Mouse (Mus musculus) hindbrain, embryonic 15.5 days (tissue): ENCODE data around the gene Fuca1. TPM values are rescaled to one million over a fixed set of nuclear protein-coding genes. Genes with fewer than 3 reads are reported as not detected.

ENCODE experiments used
- ATAC-seq: fragments of 200-750 bp; cut with Nextera tagmentation; 2 replicates; pipeline ENCODE4 v1.8.0; 2017; ENCODE audit warnings: low read depth, moderate number of reproducible peaks, moderate TSS enrichment; ENCODE audit not compliant: low FRiP score
- H3K27ac ChIP-seq: fragments of 300-500 bp; sonication (generic); replicated peaks from 2 replicates; pipeline ENCODE4 v1.5.1; 2015; ENCODE audit warnings: mild to moderate bottlenecking, inconsistent platforms
- H3K27me3 ChIP-seq: fragments of 300-500 bp; sonication (generic); 2 replicates; pipeline ENCODE4 v1.6.1; 2015; ENCODE audit warnings: control low read depth, inconsistent platforms
- H3K36me3 ChIP-seq: fragments of 300-500 bp; sonication (generic); 2 replicates; pipeline ENCODE4 v1.6.1; 2015; ENCODE audit warnings: control low read depth, inconsistent platforms
- H3K4me1 ChIP-seq: fragments of 300-500 bp; sonication (generic); replicated peaks from 2 replicates; pipeline ENCODE4 v1.6.1; 2015; ENCODE audit warnings: control low read depth, inconsistent platforms
- H3K4me2 ChIP-seq: fragments of 300-500 bp; sonication (generic); 2 replicates; pipeline ENCODE4 v1.6.1; 2015; ENCODE audit warnings: moderate library complexity, mild to moderate bottlenecking, inconsistent platforms
- H3K4me3 ChIP-seq: fragments of 300-500 bp; sonication (generic); 2 replicates; pipeline ENCODE4 v1.5.1; 2015; ENCODE audit warnings: mild to moderate bottlenecking, inconsistent platforms
- H3K9ac ChIP-seq: fragments of 300-500 bp; sonication (generic); 2 replicates; pipeline ENCODE4 v1.6.1; 2015; ENCODE audit warnings: inconsistent platforms
- H3K9me3 ChIP-seq: fragments of 300-500 bp; sonication (generic); 2 replicates; pipeline ENCODE4 v1.6.1; 2016; ENCODE audit warnings: control low read depth, inconsistent platforms
- WGBS: fragments of 180-500 bp; shearing (Covaris S2); methylation state at CpG from one replicate; pipeline ENCODE4 v1.1.7; 2015; 5-methylcytosine and 5-hydroxymethylcytosine counted together
- polyA plus RNA-seq: library from polyadenylated mRNA; unstranded; fragments of >200 nt; fragmentation: Nextera tagmentation; extraction: Ambion mirVana; gene quantifications from 2 replicates; pipeline ENCODE4 v1.2.1, GENCODE M21; 2015

The Fuca1 gene
- 63.5 and 72.8 TPM in 2 replicates for polyA plus RNA-seq

DNA sequence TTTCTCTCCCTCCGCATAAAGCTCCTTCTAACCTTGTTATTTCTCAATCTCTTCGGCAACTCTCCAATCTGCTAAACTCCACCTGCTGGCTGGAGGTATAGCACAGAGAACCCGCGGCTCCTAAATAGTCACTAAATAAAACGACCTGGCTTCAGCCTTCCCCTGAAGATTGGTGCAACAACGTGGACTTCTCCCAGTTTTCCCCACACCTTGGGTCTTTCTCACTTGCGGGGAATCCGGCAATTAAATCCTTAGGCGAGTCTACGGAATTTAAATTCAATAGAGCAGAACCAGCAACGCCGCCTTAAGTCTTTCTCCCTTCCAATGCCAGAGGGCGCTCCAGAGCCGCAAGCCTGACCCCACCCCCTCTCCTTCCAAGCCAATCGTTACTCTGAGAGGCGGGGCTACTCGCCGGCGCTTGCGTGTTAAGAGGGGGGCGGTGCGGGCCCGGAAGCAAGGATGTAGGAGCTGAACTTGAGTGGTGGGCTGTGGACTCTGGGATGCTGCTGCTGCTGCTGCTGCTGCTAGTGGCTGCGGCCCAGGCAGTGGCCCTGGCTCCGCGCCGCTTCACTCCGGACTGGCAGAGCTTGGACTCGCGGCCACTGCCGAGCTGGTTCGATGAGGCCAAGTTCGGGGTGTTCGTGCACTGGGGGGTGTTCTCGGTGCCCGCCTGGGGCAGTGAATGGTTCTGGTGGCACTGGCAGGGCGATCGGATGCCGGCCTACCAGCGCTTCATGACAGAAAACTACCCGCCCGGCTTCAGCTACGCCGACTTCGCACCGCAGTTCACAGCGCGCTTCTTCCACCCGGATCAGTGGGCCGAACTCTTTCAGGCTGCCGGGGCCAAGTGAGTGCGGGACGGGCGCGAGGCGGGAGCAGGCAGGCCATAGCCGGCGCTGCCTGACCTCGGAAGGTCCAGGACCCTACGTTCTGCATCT, at the start of gene Fuca1:
Gene Fuca1 (plus strand): TSS at position 432 of the 938 bp plus-strand sequence.
- Histone ChIP-seq H3K9me3 (no peaks in the 10 kb centered on the region), H3K27me3 (no peaks in the 10 kb centered on the region), H3K4me1 (peaks cover 16% of the 10 kb centered on the region), H3K27ac (peak within 1 kb of the TSS; percentile 81), H3K4me3 (peak within 1 kb of the TSS; percentile 65), H3K36me3 (0 out of 2 replicates have a peak, but pooled peaks cover under 1% of the 10 kb centered on the region), H3K4me2 (peak within 1 kb of the TSS; percentile 83), H3K9ac (peak within 1 kb of the TSS; percentile 73)
- peak; percentile 97 for ATAC-seq
- 1% methylated on average over 60 of the region's 60 CpGs for WGBS

DNA sequence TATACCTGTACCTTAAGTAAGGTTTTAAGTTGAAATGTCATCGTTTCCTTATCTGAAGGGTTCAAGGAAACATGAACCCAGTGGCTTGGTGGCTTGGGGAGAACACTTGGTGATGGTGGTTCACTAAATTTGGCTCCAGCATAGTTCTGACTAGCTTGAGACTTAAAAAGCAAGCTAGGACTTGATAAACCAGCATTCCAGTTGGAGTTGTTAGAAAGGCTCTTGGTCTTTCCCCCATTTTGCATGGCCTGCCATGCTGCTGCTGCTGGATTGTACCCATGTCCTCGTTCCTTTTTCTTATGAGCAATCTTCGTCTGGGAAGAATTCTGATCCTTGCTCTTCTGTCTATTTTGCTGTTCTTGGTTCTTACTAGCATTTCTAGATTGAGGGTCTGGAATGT, 48.5 kb upstream of the Fuca1 start:
- ATAC-seq: no peak

DNA sequence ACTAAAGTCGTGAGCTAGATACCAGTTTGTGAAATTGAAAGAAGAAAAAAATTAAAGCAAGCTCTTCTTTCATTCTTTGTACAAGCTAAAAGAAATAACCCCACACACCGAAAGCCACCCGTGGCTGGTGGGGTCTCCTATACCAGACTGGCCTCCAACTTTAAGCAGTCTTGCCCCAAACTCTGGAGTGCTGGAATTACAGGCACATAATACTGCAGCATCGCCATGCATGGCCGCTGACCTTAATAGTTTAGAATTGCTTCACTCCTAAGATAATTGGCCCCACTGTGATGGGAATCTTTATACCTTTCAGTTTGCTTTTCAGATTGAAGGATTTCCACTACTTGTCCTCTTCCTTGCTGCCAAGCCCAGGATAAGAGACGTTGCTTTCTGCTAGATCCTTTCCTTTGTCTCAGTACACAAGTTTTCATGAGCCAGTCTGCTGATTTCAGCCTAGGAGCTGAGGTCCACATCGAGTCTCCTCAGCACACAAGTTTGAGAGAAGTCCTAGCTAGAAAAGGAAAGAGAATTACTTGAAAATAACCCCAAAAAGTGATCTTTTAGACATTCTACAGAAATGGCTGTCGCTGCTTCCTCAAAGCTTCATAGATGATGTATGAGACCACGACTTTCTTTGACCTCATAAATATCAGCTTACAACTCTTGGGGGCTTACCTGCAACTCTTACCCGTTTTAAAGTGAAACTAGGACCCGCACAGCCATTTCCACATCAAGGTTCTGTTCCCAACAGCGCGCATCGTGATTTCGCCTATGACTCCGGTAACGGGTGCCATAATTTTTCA, 47.7 kb upstream of the Fuca1 start:
- Histone ChIP-seq H3K4me3 (peak overlapping the region; percentile 82), H3K36me3 (peaks cover 19% of the 10 kb centered on the region), H3K9ac (peak overlapping the region; percentile 88), H3K27ac (peak overlapping the region; percentile 97), H3K27me3 (no peaks in the 10 kb centered on the region), H3K9me3 (no peaks in the 10 kb centered on the region), H3K4me2 (peak overlapping the region; percentile 67), H3K4me1 (peaks cover 58% of the 10 kb centered on the region)
- ATAC-seq: no peak
- WGBS: 9% methylated on average over 17 of the region's 17 CpGs

More for the DNA sequence above, 48.5 kb upstream of the Fuca1 start:
- H3K4me1 ChIP-seq: peaks cover 57% of the 10 kb centered on the region
- 39% methylated on average over 3 of the region's 3 CpGs for WGBS
- peak overlapping the region; percentile 82 for H3K4me3 ChIP-seq
- H3K9ac ChIP-seq: peak overlapping the region; percentile 88
- peaks cover 20% of the 10 kb centered on the region for H3K36me3 ChIP-seq
- H3K9me3 ChIP-seq: no peaks in the 10 kb centered on the region
- H3K27ac ChIP-seq: peak overlapping the region; percentile 32; the same call in 1 of the 2 replicates
- H3K4me2 ChIP-seq: peak overlapping the region; percentile 67
- H3K27me3 ChIP-seq: no peaks in the 10 kb centered on the region

DNA sequence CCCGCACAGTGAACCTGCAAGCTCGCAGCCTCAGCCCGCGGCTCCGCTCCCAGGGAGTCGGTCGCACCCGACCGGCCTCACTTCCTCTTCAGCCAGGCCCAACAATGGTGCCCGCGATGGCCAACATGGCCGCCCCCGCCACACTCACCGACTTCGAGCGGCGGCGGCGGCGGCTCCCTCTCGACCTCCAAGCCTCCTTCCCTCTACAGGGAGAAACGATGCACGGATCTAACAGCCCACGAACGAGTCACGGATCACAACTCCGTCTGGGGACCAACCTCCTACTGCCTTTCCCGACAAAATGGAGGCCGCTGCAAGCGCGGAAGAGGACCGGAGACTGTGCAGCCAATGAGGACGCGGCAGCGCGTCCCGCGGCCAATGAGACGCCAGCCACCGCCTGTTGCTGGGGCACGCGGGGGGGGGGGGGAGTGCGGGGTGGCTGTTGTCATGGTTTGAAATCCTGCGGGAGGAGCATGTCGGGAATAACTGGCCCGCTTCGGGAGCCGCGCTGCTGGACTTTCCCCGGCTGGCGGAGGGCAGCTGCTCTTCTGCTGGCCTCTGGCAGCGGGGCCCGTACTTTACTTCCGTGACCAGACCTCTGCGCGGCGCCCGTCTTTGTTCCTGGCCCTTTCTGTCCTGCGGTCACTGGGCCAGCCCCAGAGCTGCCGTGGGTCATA, 46.9 kb upstream of the Fuca1 start, which contains the start of gene Pnrc2:
Gene Pnrc2 (minus strand): TSS at position 325 of the 677 bp plus-strand sequence.
- Histone ChIP-seq H3K27ac (peak within 1 kb of the TSS; percentile 97), H3K4me2 (peak within 1 kb of the TSS; percentile 67), H3K27me3 (no peaks in the 10 kb centered on the region), H3K9me3 (no peaks in the 10 kb centered on the region), H3K36me3 (peaks cover 19% of the 10 kb centered on the region), H3K4me1 (peaks cover 58% of the 10 kb centered on the region), H3K4me3 (peak within 1 kb of the TSS; percentile 82), H3K9ac (peak within 1 kb of the TSS; percentile 88)
- ATAC-seq: peak; percentile 97
- WGBS: under 1% methylated on average over 53 of the region's 60 CpGs

DNA sequence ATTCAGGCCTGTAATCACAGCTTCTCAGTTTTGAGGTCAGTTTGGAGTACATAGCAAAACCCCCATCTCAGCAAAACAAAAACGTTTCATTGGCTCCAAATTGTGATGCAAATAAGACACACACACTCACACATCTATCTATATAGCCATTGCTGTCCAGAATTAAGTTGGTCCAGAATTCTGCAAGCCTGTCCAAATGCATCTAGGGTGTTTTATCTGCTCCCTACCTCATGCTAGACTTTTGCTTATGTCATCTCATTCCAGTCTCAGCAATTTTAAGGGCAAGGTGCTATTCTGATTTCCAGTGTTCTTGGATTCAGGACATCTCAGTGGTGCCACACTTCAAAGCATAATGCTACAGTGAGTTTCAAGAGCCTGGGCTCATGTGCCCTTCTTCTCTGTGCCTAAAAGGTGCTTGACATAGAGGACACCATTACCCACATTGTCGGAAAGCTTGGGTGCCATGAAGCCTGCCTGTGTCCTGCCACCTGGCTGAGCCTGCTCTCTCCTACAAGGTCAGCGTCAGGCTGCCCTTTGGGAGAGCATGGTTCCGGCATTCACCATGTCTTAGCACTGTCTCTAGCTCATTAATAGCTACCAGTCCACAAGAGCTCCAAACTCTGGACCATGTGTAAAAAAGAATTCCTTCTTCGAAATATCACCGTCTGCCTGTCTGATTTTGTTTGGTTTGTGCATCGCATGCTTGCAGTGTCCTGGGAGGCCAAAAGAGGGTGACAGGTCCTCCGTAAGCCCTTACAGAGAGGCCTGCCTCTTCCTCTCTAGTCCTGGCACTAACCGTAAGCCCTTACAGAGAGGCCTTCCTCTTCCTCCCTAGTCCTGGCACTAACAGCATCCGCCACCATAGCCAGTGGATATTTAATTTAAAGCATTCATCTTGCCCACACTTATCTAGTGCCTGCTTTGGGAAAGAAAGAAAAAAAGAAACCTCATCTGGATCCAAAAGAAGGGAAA, 45.7 kb upstream of the Fuca1 start:
- no peak overlapping the region for H3K9ac ChIP-seq
- ATAC-seq: no peak
- H3K4me3 ChIP-seq: no peak overlapping the region
- H3K4me1 ChIP-seq: peaks cover 53% of the 10 kb centered on the region
- peaks cover 10% of the 10 kb centered on the region for H3K36me3 ChIP-seq
- H3K27ac ChIP-seq: peak overlapping the region; percentile 97
- H3K27me3 ChIP-seq: no peaks in the 10 kb centered on the region
- 76% methylated on average over 10 of the region's 10 CpGs for WGBS
- H3K9me3 ChIP-seq: no peaks in the 10 kb centered on the region
- H3K4me2 ChIP-seq: peak overlapping the region; percentile 67; the same call in 1 of the 2 replicates

DNA sequence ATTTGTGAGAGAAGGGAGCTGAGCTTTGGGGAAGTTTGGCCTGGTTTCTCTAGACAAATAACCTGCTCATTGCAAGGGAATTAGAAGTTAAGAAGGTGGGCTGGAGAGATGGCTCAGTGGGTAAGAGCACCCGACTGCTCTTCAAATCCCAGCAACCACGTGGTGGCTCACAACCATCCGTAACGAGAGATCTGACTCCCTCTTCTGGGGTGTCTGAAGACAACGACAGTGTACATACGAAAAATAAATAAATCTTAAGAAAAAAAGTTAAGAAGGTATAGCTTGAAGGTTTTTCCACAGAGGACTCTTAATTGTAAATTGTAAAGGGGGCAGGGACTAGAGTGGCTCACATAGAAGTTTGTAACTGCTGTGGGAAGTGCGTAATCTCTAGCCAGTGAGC, 45.0 kb upstream of the Fuca1 start:
- H3K27me3 ChIP-seq: no peaks in the 10 kb centered on the region
- H3K27ac ChIP-seq: peak overlapping the region; percentile 12
- 23% methylated on average over 7 of the region's 7 CpGs for WGBS
- H3K9me3 ChIP-seq: no peaks in the 10 kb centered on the region
- H3K4me3 ChIP-seq: no peak overlapping the region
- no peak overlapping the region for H3K4me2 ChIP-seq
- ATAC-seq: no peak
- peaks cover 50% of the 10 kb centered on the region for H3K4me1 ChIP-seq
- H3K36me3 ChIP-seq: peaks cover 10% of the 10 kb centered on the region
- no peak overlapping the region for H3K9ac ChIP-seq

DNA sequence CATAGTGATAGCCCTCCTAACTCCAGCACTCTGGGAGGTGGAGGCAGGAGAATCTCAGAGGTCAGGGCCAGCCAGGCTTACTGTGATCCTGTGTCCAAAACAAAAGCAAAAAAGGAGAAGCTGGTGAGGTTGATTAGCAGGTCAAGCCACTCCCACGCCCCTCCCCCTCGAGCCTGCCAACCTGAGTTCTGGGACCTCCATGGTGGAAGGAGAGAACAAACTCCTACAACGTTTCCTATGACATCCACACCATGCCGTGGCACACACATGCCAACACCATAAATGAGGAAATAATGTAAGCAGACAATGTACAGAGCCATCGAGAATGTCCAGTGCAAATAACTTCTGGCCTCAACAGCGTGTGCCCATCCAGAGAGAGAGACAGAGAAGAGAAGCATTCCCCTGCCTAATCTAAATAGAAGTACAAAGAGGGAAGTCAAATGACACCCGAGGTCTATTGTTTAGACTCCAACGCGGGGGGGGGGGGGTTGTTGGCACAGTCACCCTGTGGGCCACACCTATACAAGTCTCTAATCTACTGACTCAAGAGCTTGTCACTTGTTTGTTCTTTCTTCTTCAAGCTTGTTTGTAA, 44.4 kb upstream of the Fuca1 start:
- Histone ChIP-seq H3K36me3 (peaks cover 10% of the 10 kb centered on the region), H3K4me2 (peak overlapping the region; percentile 51), H3K9ac (no peak overlapping the region), H3K9me3 (no peaks in the 10 kb centered on the region), H3K4me1 (peaks cover 45% of the 10 kb centered on the region), H3K27me3 (no peaks in the 10 kb centered on the region), H3K27ac (peak overlapping the region; percentile 12), H3K4me3 (peak overlapping the region; percentile 18; the same call in 1 of the 2 replicates)
- WGBS: 3% methylated on average over 9 of the region's 9 CpGs
- ATAC-seq: no peak

DNA sequence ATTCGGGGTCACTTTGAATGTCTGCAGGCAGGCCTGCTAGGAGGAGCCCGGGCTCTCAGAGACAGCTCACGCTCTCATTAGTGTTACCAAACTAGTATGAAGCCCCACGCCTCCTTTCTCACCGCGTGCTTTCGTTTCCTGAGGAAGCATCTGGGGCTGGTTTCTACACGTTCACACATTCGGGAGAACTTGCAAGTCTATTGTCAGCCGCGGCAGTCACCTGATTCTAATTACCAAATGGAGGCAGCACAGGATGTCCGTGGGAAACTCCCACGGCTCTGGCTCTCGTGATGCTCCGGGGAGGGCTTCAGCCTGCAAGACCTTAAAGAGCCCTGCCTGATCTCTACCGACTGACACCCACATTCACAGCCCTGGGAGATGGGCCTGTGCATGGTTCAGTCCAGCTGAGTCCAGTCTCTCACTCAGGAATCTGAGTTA, 43.9 kb upstream of the Fuca1 start:
- Histone ChIP-seq H3K36me3 (peaks cover 7% of the 10 kb centered on the region), H3K27me3 (no peaks in the 10 kb centered on the region), H3K4me1 (peaks cover 41% of the 10 kb centered on the region), H3K4me2 (peak overlapping the region; percentile 51), H3K27ac (peak overlapping the region; percentile 20; the same call in 1 of the 2 replicates), H3K9ac (no peak overlapping the region), H3K4me3 (peak overlapping the region; percentile 18), H3K9me3 (no peaks in the 10 kb centered on the region)
- WGBS: under 1% methylated on average over 16 of the region's 16 CpGs
- no peak for ATAC-seq

DNA sequence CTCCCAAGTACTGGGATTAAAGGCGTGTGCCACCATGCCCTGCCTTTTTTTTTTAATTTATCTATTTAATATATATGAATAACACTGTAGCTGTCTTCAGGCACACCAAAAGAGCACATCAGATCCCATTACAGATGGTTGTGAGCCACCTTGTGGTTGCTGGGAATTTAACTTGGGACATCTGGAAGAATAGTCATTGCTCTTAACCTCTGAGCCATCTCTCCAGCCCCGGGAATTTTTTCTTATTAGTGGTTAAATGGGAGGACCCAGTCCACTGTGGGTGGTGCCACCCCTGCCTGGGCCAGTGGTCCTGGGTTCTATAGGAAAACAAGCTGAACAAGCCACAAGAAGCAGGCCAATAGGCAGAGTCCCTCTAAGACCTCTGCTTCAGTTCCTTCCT, 42.8 kb upstream of the Fuca1 start:
- no peaks in the 10 kb centered on the region for H3K36me3 ChIP-seq
- ATAC-seq: no peak
- no peak overlapping the region for H3K4me2 ChIP-seq
- H3K9me3 ChIP-seq: no peaks in the 10 kb centered on the region
- WGBS: 75% methylated on average over 2 of the region's 2 CpGs
- no peak overlapping the region for H3K27ac ChIP-seq
- no peak overlapping the region for H3K9ac ChIP-seq
- peaks cover 29% of the 10 kb centered on the region for H3K4me1 ChIP-seq
- H3K27me3 ChIP-seq: no peaks in the 10 kb centered on the region
- no peak overlapping the region for H3K4me3 ChIP-seq

DNA sequence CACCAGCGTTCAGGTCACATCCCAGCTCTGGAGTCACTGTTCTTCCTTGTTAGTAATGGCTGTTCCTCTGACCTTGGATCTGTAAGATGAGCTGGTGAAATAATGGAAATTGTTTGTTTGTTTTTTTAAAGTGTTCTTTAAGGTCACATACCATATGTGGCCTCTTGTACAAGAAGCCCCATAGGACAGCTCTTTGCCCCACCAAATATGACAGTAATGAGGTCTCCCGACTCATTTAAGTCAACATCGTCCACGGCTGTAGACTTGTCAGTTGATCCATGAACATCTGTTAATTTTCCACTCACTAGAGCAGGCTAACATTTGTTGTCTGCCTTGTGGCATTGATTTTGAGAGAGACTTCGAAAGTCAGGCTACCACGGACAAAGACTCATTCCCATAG, 41.5 kb upstream of the Fuca1 start:
- H3K4me3 ChIP-seq: no peak overlapping the region
- no peak for ATAC-seq
- no peak overlapping the region for H3K9ac ChIP-seq
- no peak overlapping the region for H3K27ac ChIP-seq
- no peaks in the 10 kb centered on the region for H3K36me3 ChIP-seq
- no peak overlapping the region for H3K4me2 ChIP-seq
- 67% methylated on average over 6 of the region's 6 CpGs for WGBS
- peaks cover 25% of the 10 kb centered on the region for H3K4me1 ChIP-seq
- H3K27me3 ChIP-seq: no peaks in the 10 kb centered on the region
- no peaks in the 10 kb centered on the region for H3K9me3 ChIP-seq
